Mouse (Mus musculus): ENCODE results near the gene Dtx3l. TPM values are rescaled to one million over a fixed set of nuclear protein-coding genes. Genes with fewer than 3 reads are reported as not detected.

Gene Dtx3l
- polyA plus RNA-seq, 1 experiment from 2014 or later, result 24.9 TPM

DNA sequence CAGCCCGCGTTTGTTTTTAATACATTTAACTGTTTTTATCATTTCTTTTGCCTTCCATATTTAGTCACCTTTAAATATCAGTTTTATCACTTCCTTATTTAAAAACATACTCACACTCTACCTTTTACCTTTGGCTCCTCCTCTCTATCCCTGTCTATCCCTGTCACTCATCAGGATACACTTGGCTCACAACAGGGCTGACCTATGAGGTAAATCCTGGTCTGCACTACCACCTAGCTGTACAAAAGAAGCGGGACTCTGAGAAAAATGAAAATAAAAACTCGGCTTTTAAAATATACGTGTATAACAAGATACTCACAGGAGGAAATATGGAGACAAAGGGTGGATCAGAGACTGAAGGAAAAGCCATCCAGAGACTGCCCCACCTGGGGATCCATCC is 50.0 kb downstream of the Dtx3l start:
- DNase-seq (ENCODE audit: low spot score), result no peak

DNA sequence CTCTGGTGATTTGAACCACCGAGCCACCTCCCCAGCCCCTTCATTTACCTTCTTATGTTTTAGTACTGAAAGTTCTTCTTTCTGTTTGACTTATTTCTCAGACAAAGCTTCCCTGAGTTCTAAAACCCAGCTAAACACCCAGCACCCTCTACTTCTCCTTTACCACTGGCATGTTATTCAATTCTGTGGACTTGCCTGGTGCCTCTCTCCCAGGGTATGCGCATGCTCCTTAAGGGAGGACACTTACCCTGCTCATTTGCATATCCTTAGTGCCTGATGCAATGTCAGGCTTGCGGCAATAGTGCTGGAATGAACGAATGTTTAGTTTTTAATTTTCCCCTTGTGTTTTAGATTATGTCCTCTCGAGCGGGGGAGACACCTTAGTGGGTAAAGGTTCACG is 50.8 kb downstream of the Dtx3l start:
- no peak for DNase-seq (ENCODE audit: low spot score)

Other genes with a start within 250 kb of the Dtx3l start
- 10.6 and 11.4 TPM in 2 replicates for gene Dirc2, start 169.8 kb downstream of the Dtx3l start, polyA plus RNA-seq (2015; fragmentation: Nextera tagmentation; extraction: Ambion mirVana)
- 17.1 and 18.5 TPM in 2 replicates for gene Hspbap1, start 168.8 kb downstream of the Dtx3l start, polyA plus RNA-seq (2015; fragmentation: Nextera tagmentation; extraction: Ambion mirVana)
- 5.3 and 5.5 TPM in 2 replicates for gene Parp14, start 67.6 kb downstream of the Dtx3l start, polyA plus RNA-seq (2015; fragmentation: Nextera tagmentation; extraction: Ambion mirVana)
- gene Parp9, start 681 bp downstream of the Dtx3l start, polyA plus RNA-seq (2015; fragmentation: Nextera tagmentation; extraction: Ambion mirVana), result 39.6 and 44.4 TPM in 2 replicates
- gene Kpna1, start 39.6 kb upstream of the Dtx3l start, polyA plus RNA-seq (2015; fragmentation: Nextera tagmentation; extraction: Ambion mirVana), result 34.2 and 35.9 TPM in 2 replicates
- 9.8 and 10.1 TPM in 2 replicates for gene Wdr5b, start 102.0 kb upstream of the Dtx3l start, polyA plus RNA-seq (2015; fragmentation: Nextera tagmentation; extraction: Ambion mirVana)
- 230 and 278 TPM in 2 replicates for gene Fam162a, start 132.4 kb upstream of the Dtx3l start, polyA plus RNA-seq (2015; fragmentation: Nextera tagmentation; extraction: Ambion mirVana)
- 59.5 and 63.8 TPM in 2 replicates for gene Ccdc58, start 132.5 kb upstream of the Dtx3l start, polyA plus RNA-seq (2015; fragmentation: Nextera tagmentation; extraction: Ambion mirVana)
- 0.12 and 2.3 TPM in 2 replicates for gene Csta1, start 192.1 kb upstream of the Dtx3l start, polyA plus RNA-seq (2015; fragmentation: Nextera tagmentation; extraction: Ambion mirVana)
- 1.2 and 5.2 TPM in 2 replicates for gene Stfa2l1, start 217.7 kb upstream of the Dtx3l start, polyA plus RNA-seq (2015; fragmentation: Nextera tagmentation; extraction: Ambion mirVana)
- gene Gm5483, start 245.1 kb upstream of the Dtx3l start, polyA plus RNA-seq (2015; fragmentation: Nextera tagmentation; extraction: Ambion mirVana), result 2.1 and 6.2 TPM in 2 replicates

Measured in thymus, postnatal 0 days (tissue).